Mouse (Mus musculus) liver, embryonic 16.5 days (tissue): ENCODE results near the gene Piwil4. TPM values are rescaled to one million over a fixed set of nuclear protein-coding genes. Genes with fewer than 3 reads are reported as not detected.

Source experiments
- ATAC-seq: fragments of 200-750 bp; cut with Nextera tagmentation; 2 replicates; pipeline ENCODE4 v1.8.0; 2017; ENCODE audit warnings: low read depth, mild to moderate bottlenecking, moderate number of reproducible peaks, moderate library complexity
- H3K27ac ChIP-seq: fragments of 300-500 bp; sonication (generic); 2 replicates; pipeline ENCODE4 v1.5.1; 2014; ENCODE audit warnings: mild to moderate bottlenecking, low read length
- H3K27me3 ChIP-seq: fragments of 300-500 bp; sonication (generic); 2 replicates; pipeline ENCODE4 v1.6.1; 2014; ENCODE audit warnings: low read depth, low read length, mixed read lengths; ENCODE audit not compliant: control insufficient read depth, insufficient read depth
- H3K36me3 ChIP-seq: fragments of 300-500 bp; sonication (generic); 2 replicates; pipeline ENCODE4 v1.6.1; 2014; ENCODE audit warnings: mild to moderate bottlenecking; ENCODE audit not compliant: control insufficient read depth, insufficient read depth
- H3K4me1 ChIP-seq: fragments of 300-500 bp; sonication (generic); 2 replicates; pipeline ENCODE4 v1.6.1; 2014; ENCODE audit warnings: low read depth, low read length, mixed read lengths; ENCODE audit not compliant: control insufficient read depth
- H3K4me2 ChIP-seq: fragments of 300-500 bp; sonication (generic); 2 replicates; pipeline ENCODE4 v1.6.1; 2014; ENCODE audit warnings: low read depth, low read length, mixed read lengths
- H3K4me3 ChIP-seq: fragments of 300-500 bp; sonication (generic); 2 replicates; pipeline ENCODE4 v1.5.1; 2014; ENCODE audit warnings: low read depth, mild to moderate bottlenecking, low read length
- H3K9ac ChIP-seq: fragments of 300-500 bp; sonication (generic); 2 replicates; pipeline ENCODE4 v1.6.1; 2014; ENCODE audit warnings: low read depth, low read length
- H3K9me3 ChIP-seq: fragments of 300-500 bp; sonication (generic); replicated peaks from 2 replicates; pipeline ENCODE4 v1.6.1; 2016; ENCODE audit warnings: low read length; ENCODE audit not compliant: control insufficient read depth
- WGBS: fragments of 180-500 bp; shearing (Covaris S2); extraction: QIAGEN DNeasy Blood & Tissue Kit; methylation state at CpG from one replicate; pipeline ENCODE4 v1.1.7; 2014; ENCODE audit not compliant: insufficient replicate concordance; 5-methylcytosine and 5-hydroxymethylcytosine counted together
- polyA plus RNA-seq: library from polyadenylated mRNA; unstranded; fragments of >200 nt; fragmentation: Nextera tagmentation; extraction: Ambion mirVana; gene quantifications from 2 replicates; pipeline ENCODE4 v1.2.1, GENCODE M21; 2015

The Piwil4 gene
- polyA plus RNA-seq, 1 experiment from 2014 or later: 0.05 TPM

GRCm38 (mm10) chr9:14663591-14663990, 76.9 kb downstream of the Piwil4 start:
- Histone ChIP-seq H3K4me3 (no peak overlapping the region), H3K9me3 (no peaks in the 10 kb centered on the region), H3K36me3 (no peaks in the 10 kb centered on the region), H3K4me1 (no peaks in the 10 kb centered on the region), H3K27ac (no peak overlapping the region), H3K9ac (no peak overlapping the region), H3K4me2 (no peak overlapping the region), H3K27me3 (no peaks in the 10 kb centered on the region)
- 58% methylated on average over 2 of the region's 2 CpGs for WGBS
- no peak for ATAC-seq

- no peaks in the 10 kb centered on the region for H3K9me3 ChIP-seq
- no peaks in the 10 kb centered on the region for H3K4me1 ChIP-seq
- no peak overlapping the region for H3K4me2 ChIP-seq
- no peaks in the 10 kb centered on the region for H3K36me3 ChIP-seq
- no peak for ATAC-seq
- H3K27ac ChIP-seq: no peak overlapping the region
- WGBS: 55% methylated on average over 7 of the region's 7 CpGs
- no peak overlapping the region for H3K9ac ChIP-seq
- no peak overlapping the region for H3K4me3 ChIP-seq
- no peaks in the 10 kb centered on the region for H3K27me3 ChIP-seq
Observed at GRCm38 (mm10) chr9:14662876-14663275, 77.7 kb downstream of the Piwil4 start.

GRCm38 (mm10) chr9:14662138-14662537, 78.4 kb downstream of the Piwil4 start:
- Histone ChIP-seq H3K9me3 (no peaks in the 10 kb centered on the region), H3K9ac (no peak overlapping the region), H3K36me3 (no peaks in the 10 kb centered on the region), H3K4me1 (no peaks in the 10 kb centered on the region), H3K27ac (no peak overlapping the region), H3K4me2 (no peak overlapping the region), H3K27me3 (no peaks in the 10 kb centered on the region), H3K4me3 (no peak overlapping the region)
- WGBS: 66% methylated on average over 9 of the region's 9 CpGs
- ATAC-seq: no peak

GRCm38 (mm10) chr9:14657926-14658325, 82.6 kb downstream of the Piwil4 start:
- H3K36me3 ChIP-seq: no peaks in the 10 kb centered on the region
- H3K27ac ChIP-seq: no peak overlapping the region
- H3K4me2 ChIP-seq: no peak overlapping the region
- H3K9ac ChIP-seq: no peak overlapping the region
- no peaks in the 10 kb centered on the region for H3K4me1 ChIP-seq
- no peaks in the 10 kb centered on the region for H3K9me3 ChIP-seq
- 10% methylated on average over 2 of the region's 2 CpGs for WGBS
- H3K4me3 ChIP-seq: no peak overlapping the region
- no peak for ATAC-seq
- no peaks in the 10 kb centered on the region for H3K27me3 ChIP-seq

- WGBS: 53% methylated on average over 2 of the region's 2 CpGs
- Histone ChIP-seq H3K4me3 (no peak overlapping the region), H3K4me1 (no peaks in the 10 kb centered on the region), H3K9me3 (no peaks in the 10 kb centered on the region), H3K9ac (no peak overlapping the region), H3K27ac (no peak overlapping the region), H3K36me3 (no peaks in the 10 kb centered on the region), H3K27me3 (no peaks in the 10 kb centered on the region), H3K4me2 (no peak overlapping the region)
- ATAC-seq: no peak
Observed at GRCm38 (mm10) chr9:14654010-14654409, 86.5 kb downstream of the Piwil4 start.

- Histone ChIP-seq H3K27ac (no peak overlapping the region), H3K4me1 (no peaks in the 10 kb centered on the region), H3K9me3 (no peaks in the 10 kb centered on the region), H3K36me3 (no peaks in the 10 kb centered on the region), H3K4me2 (no peak overlapping the region), H3K4me3 (no peak overlapping the region), H3K9ac (no peak overlapping the region), H3K27me3 (no peaks in the 10 kb centered on the region)
- 41% methylated on average over 1 of the region's 1 CpGs for WGBS
- no peak for ATAC-seq
Observed at GRCm38 (mm10) chr9:14652761-14653160, 87.8 kb downstream of the Piwil4 start.

- 60% methylated on average over 8 of the region's 8 CpGs for WGBS
- Histone ChIP-seq H3K27ac (no peak overlapping the region), H3K36me3 (no peaks in the 10 kb centered on the region), H3K4me2 (no peak overlapping the region), H3K9ac (no peak overlapping the region), H3K4me3 (no peak overlapping the region), H3K9me3 (no peaks in the 10 kb centered on the region), H3K27me3 (no peaks in the 10 kb centered on the region), H3K4me1 (no peaks in the 10 kb centered on the region)
- no peak for ATAC-seq
Observed at GRCm38 (mm10) chr9:14647849-14648248, 92.7 kb downstream of the Piwil4 start.

- Histone ChIP-seq H3K9me3 (no peaks in the 10 kb centered on the region), H3K27me3 (no peaks in the 10 kb centered on the region), H3K4me1 (no peaks in the 10 kb centered on the region), H3K4me3 (no peak overlapping the region), H3K27ac (no peak overlapping the region), H3K9ac (no peak overlapping the region), H3K4me2 (no peak overlapping the region), H3K36me3 (no peaks in the 10 kb centered on the region)
- ATAC-seq: no peak
- 69% methylated on average over 1 of the region's 1 CpGs for WGBS
Observed at GRCm38 (mm10) chr9:14646641-14647040, 93.9 kb downstream of the Piwil4 start.
